Mouse (Mus musculus) cerebellum, adult 9-10 months (tissue): Measurements from ENCODE around the gene C5ar1.
A peak's percentile ranks its signal among the peaks of the same experiment; 100 is the strongest.

ENCODE experiments used
- DNase-seq: peaks from one replicate; pipeline ENCODE4 v3.0.0; 2022

Gene C5ar1

GRCm38 (mm10) chr7:16221582-16222272 lies 37.6 kb downstream of the C5ar1 start, which contains the start of gene Dhx34:
Gene Dhx34 (minus strand): TSS chr7:16222037.
- peak; percentile 97 for DNase-seq

- no peak for DNase-seq
Measured at GRCm38 (mm10) chr7:16213986-16214385, 45.4 kb downstream of the C5ar1 start.

- DNase-seq: no peak
Measured at GRCm38 (mm10) chr7:16213196-16213595, 46.1 kb downstream of the C5ar1 start.

GRCm38 (mm10) chr7:16210862-16211365 lies 48.4 kb downstream of the C5ar1 start:
- DNase-seq: no peak

GRCm38 (mm10) chr7:16208781-16209665 lies 50.3 kb downstream of the C5ar1 start:
- DNase-seq: no peak

GRCm38 (mm10) chr7:16207496-16207895 lies 51.8 kb downstream of the C5ar1 start:
- no peak for DNase-seq

GRCm38 (mm10) chr7:16207076-16207475 lies 52.3 kb downstream of the C5ar1 start:
- DNase-seq: no peak

- no peak for DNase-seq
Measured at GRCm38 (mm10) chr7:16204791-16205190, 54.5 kb downstream of the C5ar1 start.

GRCm38 (mm10) chr7:16203505-16203903 lies 55.8 kb downstream of the C5ar1 start:
- no peak for DNase-seq

GRCm38 (mm10) chr7:16202756-16203504 lies 56.4 kb downstream of the C5ar1 start:
- no peak for DNase-seq

GRCm38 (mm10) chr7:16201136-16201535 lies 58.2 kb downstream of the C5ar1 start:
- DNase-seq: no peak

- no peak for DNase-seq
Measured at GRCm38 (mm10) chr7:16198540-16198939, 60.8 kb downstream of the C5ar1 start.

- no peak for DNase-seq
Measured at GRCm38 (mm10) chr7:16197166-16197565, 62.2 kb downstream of the C5ar1 start.
